Mouse (Mus musculus): Measurements from ENCODE around the gene Zfp386.

GRCm38 (mm10) chr12:116084294-116084693 is 36.8 kb downstream of the Zfp386 start:
- TF ChIP-seq CTCF (IDR thresholded peaks at IDR 0.05; ENCODE audit: borderline replicate concordance, control insufficient read depth, extremely low read depth, insufficient read depth, low read length, poor library complexity) (no peak), POLR2A (IDR thresholded peaks at IDR 0.05; ENCODE audit: control insufficient read depth, extremely low read depth, insufficient read depth, low read length, poor library complexity) (no peak)

Measured in thymus, adult 2 months (tissue).